Mouse (Mus musculus) stomach, embryonic 16.5 days (tissue): ENCODE results near the gene Clstn1. TPM values are rescaled to one million over a fixed set of nuclear protein-coding genes. Genes with fewer than 3 reads are reported as not detected.

Experiments
- ATAC-seq: fragments of 200-750 bp; cut with Nextera tagmentation; 2 replicates; pipeline ENCODE4 v1.8.0; 2017; ENCODE audit warnings: moderate number of reproducible peaks, moderate TSS enrichment; ENCODE audit not compliant: insufficient read depth, low FRiP score
- H3K27ac ChIP-seq: fragments of 300-500 bp; sonication (generic); 2 replicates; pipeline ENCODE4 v1.5.1; 2014; ENCODE audit warnings: low read length
- H3K27me3 ChIP-seq: fragments of 300-500 bp; sonication (generic); 2 replicates; pipeline ENCODE4 v1.6.1; 2014; ENCODE audit warnings: low read length, control low read depth, mixed read lengths; ENCODE audit not compliant: control insufficient read depth, insufficient read depth
- H3K36me3 ChIP-seq: fragments of 300-500 bp; sonication (generic); 2 replicates; pipeline ENCODE4 v1.6.1; 2014; ENCODE audit warnings: low read length; ENCODE audit not compliant: control insufficient read depth, insufficient read depth
- H3K4me1 ChIP-seq: fragments of 300-500 bp; sonication (generic); 2 replicates; pipeline ENCODE4 v1.6.1; 2014; ENCODE audit warnings: low read length, control low read depth, mixed read lengths; ENCODE audit not compliant: control insufficient read depth, insufficient read depth
- H3K4me2 ChIP-seq: fragments of 300-500 bp; sonication (generic); 2 replicates; pipeline ENCODE4 v1.6.1; 2014; ENCODE audit warnings: low read depth, low read length, mixed read lengths
- H3K4me3 ChIP-seq: fragments of 300-500 bp; sonication (generic); replicated peaks from 2 replicates; pipeline ENCODE4 v1.5.1; 2014; ENCODE audit warnings: mild to moderate bottlenecking, low read length
- H3K9ac ChIP-seq: fragments of 300-500 bp; sonication (generic); 2 replicates; pipeline ENCODE4 v1.6.1; 2014; ENCODE audit warnings: low read length
- H3K9me3 ChIP-seq: fragments of 300-500 bp; sonication (generic); replicated peaks from 2 replicates; pipeline ENCODE4 v1.6.1; 2016; ENCODE audit warnings: low read length, control low read depth; ENCODE audit not compliant: control insufficient read depth
- WGBS: fragments of 180-500 bp; shearing (Covaris S2); extraction: QIAGEN DNeasy Blood & Tissue Kit; methylation state at CpG from one replicate; pipeline ENCODE4 v1.1.7; 2014; 5-methylcytosine and 5-hydroxymethylcytosine counted together
- microRNA-seq: library from miRNA; unstranded; fragments of <30 nt; microRNA quantifications from one replicate; pipeline ENCODE4, GENCODE M21; 2016
- polyA plus RNA-seq: library from polyadenylated mRNA; unstranded; fragments of >200 nt; fragmentation: Nextera tagmentation; extraction: Ambion mirVana; gene quantifications from 2 replicates; pipeline ENCODE4 v1.2.1, GENCODE M21; 2015

Gene Clstn1
- polyA plus RNA-seq, 1 experiment from 2014 or later: 14.7 TPM

DNA sequence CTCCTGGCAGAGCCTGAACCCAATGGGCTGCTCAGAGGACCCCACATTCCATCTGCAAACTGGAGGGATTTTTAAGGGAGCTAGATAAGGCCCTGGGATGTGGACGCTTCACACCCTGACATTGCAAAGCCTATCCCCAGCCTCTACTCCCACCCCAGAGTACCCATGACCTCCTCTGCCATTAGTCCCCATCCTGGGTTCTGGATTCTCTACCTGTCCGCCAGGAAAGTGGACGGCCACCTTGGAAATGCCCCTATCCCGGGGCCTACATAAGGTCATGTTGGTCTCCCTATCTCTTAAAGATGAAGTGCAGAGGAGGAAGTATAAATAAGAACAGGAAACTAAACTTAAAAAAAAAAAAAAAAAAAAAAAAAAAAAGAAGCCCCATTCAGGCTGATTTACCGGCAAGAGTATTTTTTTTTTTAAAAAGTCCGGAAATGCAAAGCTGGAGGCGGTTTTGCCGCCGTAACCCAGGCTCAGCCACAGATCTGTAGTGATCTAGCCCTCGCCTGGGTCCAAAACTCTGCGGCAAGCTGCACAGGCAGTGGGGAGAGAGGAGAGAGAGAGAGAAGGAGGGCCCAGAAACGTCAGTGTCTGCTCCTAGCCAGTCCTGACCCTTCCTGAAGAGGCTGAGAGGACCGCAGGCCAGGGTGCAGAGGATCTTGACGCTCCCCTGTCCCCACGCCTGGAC is 111.4 kb downstream of the Clstn1 start:
- peak overlapping the region; percentile 87 for H3K4me2 ChIP-seq
- H3K4me3 ChIP-seq: peak overlapping the region; percentile 51
- H3K4me1 ChIP-seq: no peaks in the 10 kb centered on the region
- H3K9me3 ChIP-seq: no peaks in the 10 kb centered on the region
- H3K9ac ChIP-seq: peak overlapping the region; percentile 70
- H3K27me3 ChIP-seq: no peaks in the 10 kb centered on the region; the same call in 1 of the 2 replicates
- no peak overlapping the region for H3K27ac ChIP-seq
- ATAC-seq: no peak
- 27% methylated on average over 15 of the region's 15 CpGs for WGBS
- no peaks in the 10 kb centered on the region for H3K36me3 ChIP-seq

DNA sequence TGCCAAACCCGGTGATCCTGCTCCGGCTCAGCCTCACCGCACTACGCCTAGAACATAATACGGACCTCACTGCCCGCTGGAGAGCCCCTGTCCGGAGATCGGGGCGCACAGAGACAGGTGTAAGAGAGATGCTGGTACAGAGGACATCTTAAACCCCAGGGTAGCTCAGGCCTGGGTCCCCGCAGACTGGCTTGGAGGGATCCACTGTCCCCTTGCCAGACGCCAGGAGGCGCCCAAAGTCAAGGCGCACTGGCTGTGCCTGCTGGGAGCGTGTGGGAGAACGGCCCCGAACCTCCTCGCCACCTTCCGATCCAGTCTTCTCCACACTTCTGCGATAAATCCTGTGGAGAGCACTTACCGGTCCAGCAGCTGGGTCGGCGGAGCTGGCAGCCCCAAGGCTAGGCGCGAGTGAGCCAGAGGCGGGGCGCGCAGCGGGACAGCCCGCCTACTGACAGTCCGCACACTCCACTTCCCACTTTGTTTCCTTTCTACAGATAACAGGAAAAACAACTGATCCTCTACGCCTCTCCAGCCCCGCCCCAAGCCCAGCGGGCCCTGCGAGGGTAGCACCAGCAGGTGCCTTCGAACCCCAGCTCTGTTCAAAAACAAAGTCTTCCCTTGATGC is 112.0 kb downstream of the Clstn1 start:
- H3K36me3 ChIP-seq: no peaks in the 10 kb centered on the region
- H3K4me2 ChIP-seq: peak overlapping the region; percentile 87
- no peaks in the 10 kb centered on the region for H3K4me1 ChIP-seq
- peak; percentile 69 for ATAC-seq
- peak overlapping the region; percentile 70 for H3K9ac ChIP-seq
- no peaks in the 10 kb centered on the region for H3K9me3 ChIP-seq
- no peak overlapping the region for H3K27ac ChIP-seq
- peak overlapping the region; percentile 51 for H3K4me3 ChIP-seq
- under 1% methylated on average over 35 of the region's 35 CpGs for WGBS
- H3K27me3 ChIP-seq: no peaks in the 10 kb centered on the region; the same call in 1 of the 2 replicates

Small RNA genes lying within 50 kb of the gene (microRNA-seq; reads per million reads assigned to microRNA genes)
- not detected for gene Mir5616
- gene Mir7023: not detected

Other genes starting within 250 kb of the Clstn1 start
- gene Ube4b, start 159.7 kb upstream of the Clstn1 start, polyA plus RNA-seq: 32.7 and 33.5 TPM in 2 replicates
- 4.0 and 4.8 TPM in 2 replicates for gene Rbp7, start 131.5 kb upstream of the Clstn1 start, polyA plus RNA-seq
- 0.39 and 0.40 TPM in 2 replicates for gene Tmem274, start 109.1 kb upstream of the Clstn1 start, polyA plus RNA-seq
- gene Nmnat1, start 101.3 kb upstream of the Clstn1 start, polyA plus RNA-seq: 9.3 and 9.6 TPM in 2 replicates
- 33.3 and 35.9 TPM in 2 replicates for gene Lzic, start 101.2 kb upstream of the Clstn1 start, polyA plus RNA-seq
- gene Ctnnbip1, start 68.2 kb upstream of the Clstn1 start, polyA plus RNA-seq: 56.2 and 57.3 TPM in 2 replicates
- gene Pik3cd, start 116.1 kb downstream of the Clstn1 start, polyA plus RNA-seq: 5.1 and 5.5 TPM in 2 replicates
- 19.7 and 20.1 TPM in 2 replicates for gene Tmem201, start 151.6 kb downstream of the Clstn1 start, polyA plus RNA-seq
- 7.8 and 8.1 TPM in 2 replicates for gene Slc25a33, start 187.8 kb downstream of the Clstn1 start, polyA plus RNA-seq